Mouse (Mus musculus): ENCODE measurements around the gene Metap2. TPM values are rescaled to one million over a fixed set of nuclear protein-coding genes. Genes with fewer than 3 reads are reported as not detected.
"Not testable (repeated sequence)": the region's sequence is repeated elsewhere in the genome, so short reads cannot be mapped to it uniquely, and the experiment has no call there.

The Metap2 gene
- polyA plus RNA-seq, 1 experiment from 2014 or later = 212 TPM

DNA sequence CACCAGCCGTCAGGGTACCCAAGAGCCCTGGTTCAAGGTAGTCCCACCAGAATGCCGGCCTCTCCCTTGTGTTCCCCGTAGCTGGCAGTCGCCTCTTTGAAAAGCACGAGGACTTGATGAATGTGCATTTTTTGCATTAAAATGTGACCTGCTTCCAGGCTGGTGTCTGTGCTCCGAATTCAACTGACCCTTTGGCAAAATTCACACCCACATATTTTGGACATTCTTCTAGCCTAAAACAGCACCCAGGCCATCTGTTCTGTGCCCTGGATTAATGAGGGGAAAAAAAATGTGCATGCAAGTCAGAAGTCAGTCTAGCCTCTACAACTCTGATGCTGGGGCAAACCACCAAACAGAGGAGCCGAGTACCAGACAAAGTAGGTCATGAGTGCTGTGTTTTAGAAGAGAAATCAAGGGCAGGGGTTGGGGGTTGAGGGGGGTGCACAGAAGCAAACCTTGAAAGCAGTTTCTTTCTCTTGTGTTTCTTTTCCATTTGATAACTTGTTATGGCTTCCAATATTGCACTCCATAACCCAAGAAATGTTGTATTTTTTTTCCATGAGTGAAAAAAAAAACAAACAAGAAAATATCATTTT, 86.2 kb downstream of the Metap2 start:
- H3K9ac ChIP-seq = no peak overlapping the region
- no peaks in the 10 kb centered on the region for H3K4me1 ChIP-seq
- H3K27me3 ChIP-seq = no peaks in the 10 kb centered on the region
- no peaks in the 10 kb centered on the region for H3K9me3 ChIP-seq (replicated peaks)
- H3K36me3 ChIP-seq (ENCODE audit: poor library complexity, severe bottlenecking) = no peaks in the 10 kb centered on the region
- no peak overlapping the region for H3K4me3 ChIP-seq
- 56% methylated on average over 7 of the region's 7 CpGs for WGBS
- H3K4me2 ChIP-seq = no peak overlapping the region
- no peak overlapping the region for H3K27ac ChIP-seq
- ATAC-seq = no peak

DNA sequence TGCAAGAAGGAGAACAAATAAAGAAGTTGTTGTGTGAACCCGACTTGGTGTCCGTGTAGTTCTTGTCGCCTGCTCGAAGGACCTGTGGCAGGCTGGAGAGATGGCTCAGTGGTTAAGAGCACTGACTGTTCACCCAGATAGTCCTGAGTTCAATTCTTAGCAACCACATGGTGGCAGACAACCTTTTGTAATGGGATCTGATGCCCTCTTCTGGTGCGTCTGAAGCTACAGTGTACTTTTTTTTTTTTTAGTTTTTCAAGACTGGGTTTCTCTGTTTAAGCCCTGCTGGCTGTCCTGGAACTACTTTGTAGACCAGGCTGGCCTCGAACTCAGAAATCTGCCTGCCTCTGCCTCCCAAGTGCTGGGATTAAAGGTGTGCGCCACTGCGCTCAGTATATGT, 87.5 kb downstream of the Metap2 start:
- 94% methylated on average over 8 of the region's 8 CpGs for WGBS
- not testable (repeated sequence) for H3K4me2 ChIP-seq; H3K9ac ChIP-seq; H3K27ac ChIP-seq; ATAC-seq; H3K4me1 ChIP-seq; H3K27me3 ChIP-seq; H3K9me3 ChIP-seq (replicated peaks); H3K36me3 ChIP-seq (ENCODE audit: poor library complexity, severe bottlenecking); H3K4me3 ChIP-seq

Other genes starting within 250 kb of the Metap2 start
- gene Usp44, start 65.5 kb downstream of the Metap2 start, polyA plus RNA-seq (2015; fragmentation: Nextera tagmentation; extraction: Ambion mirVana) = 3.0 and 4.1 TPM in 2 replicates
- gene Vezt, start 138.7 kb upstream of the Metap2 start, polyA plus RNA-seq (2015; fragmentation: Nextera tagmentation; extraction: Ambion mirVana) = 50.8 and 55.4 TPM in 2 replicates
- gene Fgd6, start 138.9 kb upstream of the Metap2 start, polyA plus RNA-seq (2015; fragmentation: Nextera tagmentation; extraction: Ambion mirVana) = 1.8 and 2.0 TPM in 2 replicates